Mouse (Mus musculus) T-helper 2 cell (primary cell): ENCODE data around the gene Cfap65.

Experiments used
- in situ Hi-C: fragments of 300-600 bp; cut with MboI, MseI; formaldehyde crosslinking; loops from one replicate; pipeline ENCODE4 v1.15.1; 2025; ENCODE audit warnings: high pct_unique_total_duplicates

Gene Cfap65

GRCm38 (mm10) chr1:74882828-74883227 lies 52.6 kb downstream of the Cfap65 start:
- in situ Hi-C loops, result no loop called here

GRCm38 (mm10) chr1:74882055-74882734 lies 53.2 kb downstream of the Cfap65 start:
- in situ Hi-C loops, result no loop called here

- in situ Hi-C loops, result no loop called here
Observed at GRCm38 (mm10) chr1:74880785-74881360, 54.5 kb downstream of the Cfap65 start.

- in situ Hi-C loops, result no loop called here
Observed at GRCm38 (mm10) chr1:74877199-74877598, 58.2 kb downstream of the Cfap65 start.

- in situ Hi-C loops, result no loop called here
Observed at GRCm38 (mm10) chr1:74872218-74872617, 63.2 kb downstream of the Cfap65 start.

- in situ Hi-C loops, result no loop called here
Observed at GRCm38 (mm10) chr1:74861783-74862182, 73.6 kb downstream of the Cfap65 start.

- in situ Hi-C loops, result no loop called here
Observed at GRCm38 (mm10) chr1:74859223-74859984, 76.0 kb downstream of the Cfap65 start.

- in situ Hi-C loops, result no loop called here
Observed at GRCm38 (mm10) chr1:74858805-74859204, 76.6 kb downstream of the Cfap65 start.

GRCm38 (mm10) chr1:74858171-74858719 lies 77.2 kb downstream of the Cfap65 start:
- in situ Hi-C loops, result no loop called here

GRCm38 (mm10) chr1:74857677-74858076 lies 77.7 kb downstream of the Cfap65 start:
- in situ Hi-C loops, result no loop called here

GRCm38 (mm10) chr1:74857201-74857600 lies 78.2 kb downstream of the Cfap65 start:
- in situ Hi-C loops, result no loop called here

- in situ Hi-C loops, result no loop called here
Observed at GRCm38 (mm10) chr1:74856791-74857190, 78.6 kb downstream of the Cfap65 start.

- in situ Hi-C loops, result no loop called here
Observed at GRCm38 (mm10) chr1:74856439-74856720, 79.0 kb downstream of the Cfap65 start.

GRCm38 (mm10) chr1:74855651-74856438 lies 79.6 kb downstream of the Cfap65 start:
- in situ Hi-C loops, result no loop called here

GRCm38 (mm10) chr1:74855156-74855555 lies 80.2 kb downstream of the Cfap65 start:
- in situ Hi-C loops, result no loop called here

GRCm38 (mm10) chr1:74854306-74855056 lies 80.9 kb downstream of the Cfap65 start, which contains the start of gene Cdk5r2:
Gene Cdk5r2 (plus strand): TSS chr1:74854934.
- in situ Hi-C loops, result no loop called here
